Mouse (Mus musculus) G1E (cell line): ENCODE results near the gene Kri1.

Source experiments
- CTCF ChIP-seq: IDR thresholded peaks from 2 replicates; pipeline ENCODE4 v1.5.1; 2012; ENCODE audit warnings: low read depth, low read length, inconsistent platforms, mixed read lengths
- GATA1 ChIP-seq: IDR thresholded peaks from 2 replicates; pipeline ENCODE4 v1.6.1; 2012; ENCODE audit warnings: borderline replicate concordance, low read length, inconsistent platforms, mixed read lengths
- GATA2 ChIP-seq: IDR thresholded peaks from 2 replicates; pipeline ENCODE4 v1.6.1; 2012; ENCODE audit warnings: low read depth, low read length, inconsistent platforms, borderline replicate concordance
- POLR2AphosphoS5 ChIP-seq: IDR thresholded peaks from 2 replicates; pipeline ENCODE4 v1.6.1; 2012; ENCODE audit warnings: low read depth, low read length, inconsistent platforms; ENCODE audit not compliant: insufficient replicate concordance
- TAL1 ChIP-seq: conservative IDR thresholded peaks from 2 replicates; pipeline ENCODE4 v1.6.1; 2012; ENCODE audit warnings: low read depth, low read length, inconsistent platforms, mixed read lengths

GRCm38 (mm10) chr9:21327569-21327968, 39.8 kb upstream of the Kri1 start:
- no peak for TF ChIP-seq CTCF
- no peak for TF ChIP-seq GATA1
- TF ChIP-seq POLR2AphosphoS5 = no peak
- TF ChIP-seq GATA2 = no peak
- TF ChIP-seq TAL1 = no peak
